Mouse (Mus musculus) forelimb bud, embryonic 11.5 days (tissue): ENCODE measurements around the gene Apol7a.

Experiments
- DNase-seq: peaks from one replicate; pipeline ENCODE4 v3.0.0-alpha.2; 2012; ENCODE audit warnings: low read depth, low spot score

Gene Apol7a

DNA sequence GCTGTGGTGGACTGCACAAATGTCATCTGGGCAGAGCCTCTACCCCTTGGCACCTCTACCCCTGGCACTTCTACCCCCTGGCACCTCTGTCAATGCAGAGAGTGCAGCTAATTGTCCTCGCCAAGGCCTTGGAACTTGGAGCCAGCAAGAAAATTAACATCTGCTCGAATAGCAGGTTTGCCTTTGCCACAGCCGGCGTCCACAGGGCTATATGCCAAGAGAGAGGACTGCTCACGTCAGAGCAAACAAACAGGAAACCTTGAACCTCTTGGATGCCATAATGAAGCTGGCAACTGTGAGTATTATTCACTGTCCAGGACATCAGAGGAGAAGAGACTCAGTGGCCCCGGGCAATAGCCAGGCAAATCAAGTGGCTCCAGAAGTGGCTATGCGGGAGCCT, 22.0 kb downstream of the Apol7a start:
- no peak for DNase-seq

DNA sequence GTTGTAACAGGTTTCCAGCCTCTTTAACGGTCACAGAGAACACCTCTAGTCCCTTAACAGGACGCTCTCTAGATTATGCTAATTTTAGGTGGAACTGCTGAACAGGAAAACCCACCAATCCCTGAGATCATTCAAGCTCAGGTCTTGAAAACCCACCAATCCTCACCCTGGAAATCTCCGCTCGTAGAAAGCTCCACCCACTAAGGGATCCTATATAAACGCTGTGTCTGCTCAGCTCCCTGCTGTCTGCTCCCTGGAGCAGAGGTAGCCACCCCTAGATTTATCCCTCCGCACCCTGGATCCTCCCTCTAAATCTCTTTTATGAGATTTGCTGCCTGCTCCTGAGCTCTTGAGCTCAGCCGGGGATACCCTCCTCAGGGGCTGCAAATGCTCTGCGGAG, 28.3 kb downstream of the Apol7a start:
- DNase-seq, result no peak

DNA sequence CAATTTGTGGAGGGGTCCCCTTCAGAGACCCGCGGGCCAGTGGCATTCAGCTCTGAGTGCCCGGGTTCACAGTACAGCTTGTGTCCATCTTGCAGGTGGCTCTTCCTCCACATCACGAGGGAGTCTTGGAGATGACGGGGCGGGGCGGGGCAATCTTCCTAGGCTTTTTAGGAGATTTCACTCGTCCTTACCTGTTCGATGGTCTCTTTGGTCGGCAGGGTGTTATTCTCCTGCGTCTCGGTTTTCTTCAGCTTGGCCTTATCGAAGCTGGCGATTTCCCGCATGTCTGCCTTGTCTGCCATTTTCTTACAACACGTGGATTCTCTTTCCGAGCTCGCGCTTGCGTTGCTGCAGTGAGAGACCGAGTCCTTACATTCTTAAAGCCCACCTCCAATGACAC, 28.9 kb downstream of the Apol7a start:
- DNase-seq, result no peak

DNA sequence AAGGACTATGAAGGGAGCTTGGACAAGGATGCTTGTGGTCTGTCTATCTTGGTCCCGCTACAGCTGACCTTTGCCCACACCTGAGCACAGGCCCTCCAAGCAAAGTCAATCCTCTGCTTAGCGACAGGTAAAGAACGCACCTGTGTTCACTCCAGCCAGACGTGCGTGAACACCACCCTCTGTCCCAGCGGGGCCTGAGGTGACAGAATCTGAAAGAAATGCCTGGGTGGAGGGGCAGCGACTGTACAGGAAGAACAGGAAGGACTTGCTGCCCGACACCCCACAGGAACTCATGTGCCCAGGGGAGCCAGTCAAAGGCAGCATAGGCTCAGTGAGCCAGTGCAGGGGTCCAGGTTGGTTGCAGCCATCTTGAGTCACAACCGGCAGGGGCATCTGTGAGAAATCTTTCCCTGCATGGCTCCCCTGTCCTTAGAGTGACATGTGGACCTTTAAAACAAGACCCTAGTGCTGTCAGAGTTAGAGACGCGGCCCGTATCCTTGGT, 30.0 kb downstream of the Apol7a start:
- DNase-seq, result no peak

DNA sequence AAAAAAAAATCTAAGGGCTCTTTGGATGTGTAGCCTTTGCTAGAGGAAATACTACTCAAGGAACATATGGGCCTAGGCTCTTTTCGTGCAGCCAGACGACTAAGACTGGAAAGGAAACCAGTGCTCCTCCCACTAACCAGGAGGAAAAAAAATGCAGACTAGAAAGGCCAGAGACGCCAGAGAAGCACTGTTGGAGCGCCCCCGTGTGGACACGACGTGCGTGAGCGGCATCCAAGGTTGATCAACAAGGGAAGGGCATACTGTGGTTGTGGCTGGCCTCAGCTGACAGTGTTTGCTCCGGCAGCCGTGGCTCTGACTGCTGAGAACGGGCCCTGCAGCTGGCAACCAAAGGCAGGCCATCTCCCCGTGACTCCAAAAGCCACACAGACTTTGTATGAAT, 30.8 kb downstream of the Apol7a start:
- peak; percentile 95 for DNase-seq

DNA sequence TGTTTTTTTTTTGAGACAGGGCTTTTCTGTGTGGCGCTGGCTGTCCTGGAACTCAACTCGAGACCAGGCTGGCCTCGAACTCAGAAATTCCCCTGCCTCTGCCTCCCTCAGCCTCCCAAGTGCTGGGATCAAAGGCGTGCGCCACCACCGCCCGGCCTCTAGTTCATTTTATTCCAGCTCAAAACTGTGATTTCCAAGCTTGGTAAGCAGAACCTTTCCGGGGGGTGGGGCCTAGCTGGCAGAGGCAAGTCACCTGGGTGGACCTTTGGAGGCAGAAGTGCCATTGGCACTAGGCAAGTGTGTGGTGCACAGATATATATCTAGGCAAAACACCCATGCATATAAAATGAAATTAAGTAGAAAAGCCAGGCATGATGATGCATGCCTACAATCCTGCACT, 31.4 kb downstream of the Apol7a start:
- DNase-seq, result peak; percentile 46

DNA sequence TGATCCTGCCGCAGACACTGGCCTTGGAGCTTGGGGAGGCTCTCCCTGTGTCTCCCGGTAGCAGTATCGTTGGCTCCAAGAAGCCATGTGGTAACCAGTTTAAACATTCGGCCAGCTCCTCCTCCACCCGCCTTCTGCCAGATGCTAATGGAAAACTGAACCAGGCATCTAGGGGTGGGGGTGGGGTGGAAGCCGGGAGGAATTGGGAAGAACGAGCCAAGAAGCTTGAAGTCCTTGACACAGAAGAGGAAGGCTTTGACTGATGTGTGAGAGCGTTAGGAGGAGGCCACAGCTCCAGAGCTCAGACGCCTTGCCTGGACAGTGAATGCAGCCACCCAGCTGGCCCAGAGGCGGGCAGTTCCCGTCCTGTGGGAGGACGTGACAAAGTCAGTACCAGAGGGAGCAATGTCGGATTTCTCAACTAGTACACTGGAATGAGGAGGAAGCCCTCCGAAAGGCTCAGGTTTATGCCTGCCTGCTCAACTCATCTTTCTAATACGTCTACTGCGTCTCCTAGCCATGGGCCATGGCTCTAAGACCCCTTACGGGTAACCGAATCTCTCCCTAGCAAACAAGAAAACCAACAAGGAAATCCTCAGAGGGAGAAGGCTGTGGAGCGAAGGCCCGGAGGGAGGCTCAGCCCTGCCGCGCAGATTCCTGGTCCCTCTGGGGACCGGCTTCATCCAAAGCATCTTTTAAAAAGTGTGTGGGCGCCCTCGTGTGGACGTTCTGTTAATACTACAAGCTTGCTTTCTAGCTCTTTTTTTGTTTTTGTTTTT, 32.0 kb downstream of the Apol7a start:
- peak; percentile 91 for DNase-seq

DNA sequence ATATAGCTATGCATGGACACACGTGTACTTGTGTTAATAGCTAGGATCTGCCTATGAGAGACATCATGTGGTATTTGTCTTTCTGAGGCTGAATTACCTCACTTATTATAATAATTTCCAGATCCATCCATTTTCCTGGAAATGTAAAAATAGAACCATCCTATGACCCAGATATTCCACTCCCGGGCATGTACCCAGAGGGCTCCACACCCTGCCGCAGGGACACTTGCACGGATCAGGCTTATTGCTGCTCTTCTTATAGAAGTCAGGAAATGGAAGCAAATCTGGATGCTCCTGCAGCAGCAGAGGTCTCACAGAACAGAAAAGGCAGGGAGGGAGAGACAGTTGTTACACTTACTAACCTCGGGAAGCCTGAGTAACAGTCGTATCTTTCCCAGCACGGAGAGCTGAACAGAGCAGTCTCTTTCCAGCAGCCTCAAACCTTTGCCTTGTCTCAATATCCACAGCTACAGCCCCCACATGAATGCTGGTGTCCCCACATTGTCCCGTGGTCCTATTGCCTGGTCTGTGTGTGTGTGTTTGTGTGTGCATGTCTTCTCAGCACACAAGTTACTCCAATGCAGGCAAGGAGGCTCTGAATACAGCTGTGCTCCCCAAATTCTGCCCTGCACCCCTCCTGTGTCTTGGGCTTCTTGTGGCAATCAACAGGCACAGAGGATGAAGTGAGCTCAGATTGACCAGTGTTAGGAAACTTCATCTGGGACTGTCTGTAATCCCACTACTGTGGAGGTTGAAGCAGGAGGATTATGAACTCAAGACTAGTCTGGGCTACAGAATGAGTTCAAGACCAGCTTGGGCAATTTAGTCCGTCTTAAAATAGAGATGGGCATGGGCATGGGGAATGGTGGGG, 33.0 kb downstream of the Apol7a start:
- no peak for DNase-seq

DNA sequence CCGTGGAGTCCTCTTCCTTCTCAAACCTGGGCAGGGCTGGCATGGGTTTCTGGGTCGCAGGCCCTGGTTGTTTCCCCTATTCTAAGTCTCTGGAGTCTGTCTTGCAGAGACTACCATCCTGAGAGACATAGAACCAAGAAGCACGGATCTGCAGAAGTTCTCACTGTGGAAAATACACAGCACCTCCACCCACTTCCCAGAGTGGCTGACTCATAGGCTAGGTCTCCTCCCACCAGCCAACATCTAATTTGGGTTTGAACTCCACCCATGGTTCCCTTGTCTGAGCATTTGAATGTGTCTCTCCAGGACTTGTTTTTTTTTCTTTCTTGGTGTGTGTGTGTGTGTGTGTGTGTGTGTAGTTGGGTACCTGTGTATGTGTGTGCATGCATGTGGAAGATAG, 34.9 kb downstream of the Apol7a start:
- DNase-seq, result no peak

DNA sequence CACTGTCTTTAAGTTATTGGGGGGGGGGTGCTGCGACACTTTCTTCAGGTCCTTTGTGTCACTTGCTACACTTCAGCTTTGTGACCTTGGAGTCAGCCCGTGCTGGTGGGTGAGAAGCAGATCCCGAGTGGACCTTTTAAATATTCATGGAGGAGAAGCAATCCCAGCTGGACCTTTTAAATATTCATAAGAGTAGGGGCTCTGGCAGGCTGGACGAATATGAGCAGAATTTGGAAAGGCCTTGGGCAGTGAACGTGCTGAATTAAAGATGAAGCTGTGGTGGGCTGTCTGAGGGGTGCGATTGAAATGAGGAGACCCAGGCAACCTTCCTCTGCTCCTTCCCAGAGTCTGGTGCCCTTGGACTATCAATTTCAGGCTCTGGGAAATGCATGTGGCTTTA, 35.3 kb downstream of the Apol7a start:
- no peak for DNase-seq

DNA sequence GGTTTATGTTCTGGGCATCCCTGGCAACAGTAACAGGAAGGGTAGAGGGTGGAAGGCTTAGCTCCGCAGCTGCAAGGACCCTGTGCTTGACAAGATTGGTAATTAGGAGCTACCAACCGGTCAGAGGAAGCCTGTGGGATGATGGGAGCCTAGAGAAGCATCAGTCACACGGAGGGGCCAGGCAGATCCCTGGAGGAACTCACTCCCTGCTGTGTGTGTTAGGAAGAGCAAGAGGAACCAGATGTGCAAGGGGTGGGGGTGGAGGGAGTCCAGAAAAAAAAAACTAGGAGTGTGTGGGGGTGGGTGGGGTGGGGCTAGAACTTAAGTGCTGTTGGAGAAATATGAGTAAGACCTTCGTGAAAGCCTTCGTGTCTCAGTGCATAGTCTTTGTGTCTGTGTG, 36.0 kb downstream of the Apol7a start:
- DNase-seq, result no peak

DNA sequence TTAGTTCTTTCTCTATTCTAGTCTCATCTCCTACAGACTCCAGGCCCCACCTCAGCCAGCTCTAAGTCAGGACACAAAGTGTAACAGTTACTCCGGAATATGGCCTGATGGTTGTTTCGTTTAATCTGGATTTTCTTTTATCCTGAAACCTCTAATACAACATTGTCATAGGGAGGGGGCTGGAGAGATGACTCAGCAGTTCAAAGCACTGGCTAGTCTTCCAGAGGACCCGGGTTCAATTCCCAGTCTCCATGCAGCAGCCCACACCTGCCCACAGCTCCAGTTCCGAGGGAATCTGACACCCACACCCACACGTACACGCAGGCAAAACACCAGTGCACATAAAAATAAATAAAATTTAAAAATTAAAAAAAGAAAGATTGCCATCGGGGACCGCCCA, 39.0 kb downstream of the Apol7a start:
- DNase-seq, result no peak

DNA sequence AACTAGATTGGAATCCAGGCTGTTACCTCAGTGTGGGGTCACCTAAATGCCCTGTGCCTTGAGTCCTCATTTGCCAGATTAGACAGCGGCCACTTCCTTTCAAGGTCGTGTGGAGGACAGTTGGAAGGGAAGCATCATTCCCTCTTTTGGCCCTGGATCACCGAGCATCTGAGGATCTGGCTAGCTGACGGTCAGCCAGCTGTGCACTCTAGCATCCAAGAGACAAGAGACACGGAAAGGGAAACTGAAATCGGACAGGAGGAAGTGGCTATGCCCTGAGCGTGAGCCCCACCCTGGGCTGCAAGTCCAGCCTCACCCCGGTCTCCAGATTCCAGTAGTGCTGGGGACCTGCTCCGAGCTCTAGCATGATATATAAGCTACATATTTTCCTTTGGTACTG, 39.4 kb downstream of the Apol7a start:
- DNase-seq, result no peak

DNA sequence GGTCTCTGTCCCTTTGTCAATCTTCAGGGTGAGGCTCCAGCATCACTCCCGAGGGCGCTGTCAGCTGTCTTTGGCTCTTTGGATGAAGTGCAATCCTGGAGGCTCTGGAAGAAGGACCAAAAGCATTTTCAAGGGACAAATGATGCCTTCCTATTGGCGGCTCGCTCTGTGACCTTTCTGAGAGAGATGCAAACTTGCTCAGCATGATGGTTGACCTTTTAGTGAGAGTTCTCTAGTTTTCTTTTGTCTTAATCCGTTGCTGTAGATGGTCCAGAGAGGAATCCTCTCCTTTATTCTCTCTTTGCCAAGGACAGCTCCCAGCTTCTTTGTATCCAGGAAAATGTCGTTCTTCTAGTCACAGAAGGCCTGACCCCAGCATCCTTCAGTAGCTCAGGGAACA, 39.8 kb downstream of the Apol7a start:
- DNase-seq, result no peak

DNA sequence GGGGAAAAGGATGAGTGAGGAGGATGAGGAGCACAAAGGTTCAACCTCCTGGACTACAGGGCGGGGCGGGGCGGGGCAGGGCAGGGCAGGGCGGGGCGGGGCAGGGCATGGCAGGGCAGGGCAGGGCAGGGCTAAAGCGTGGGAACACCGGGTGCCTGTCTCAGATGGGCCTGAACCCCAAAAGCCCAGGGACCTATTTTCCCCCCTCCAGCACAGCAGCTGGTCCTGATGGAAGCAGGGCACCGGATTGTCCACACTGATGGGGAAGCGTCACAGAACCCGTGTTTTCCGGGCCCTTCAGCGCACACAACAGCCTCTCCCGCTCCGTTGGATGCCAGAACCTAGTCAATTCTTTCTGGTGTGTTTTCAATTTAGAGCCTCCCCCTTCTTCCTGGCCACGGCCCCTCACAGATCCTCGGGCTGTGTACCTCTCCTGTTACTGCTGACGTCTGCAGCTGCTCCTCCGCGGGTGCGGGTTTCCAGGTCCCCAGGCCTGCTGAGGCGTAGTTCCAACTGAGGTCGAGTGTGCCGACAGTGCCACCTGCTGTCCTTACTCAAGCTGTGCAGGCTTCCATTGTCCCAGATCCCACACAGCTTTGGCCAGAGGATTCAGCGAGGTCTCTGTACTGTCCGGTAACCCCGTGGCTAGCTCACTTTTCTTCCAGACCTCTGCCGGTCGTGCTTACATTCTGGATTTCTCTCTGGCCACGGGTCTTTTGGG, 40.4 kb downstream of the Apol7a start:
- DNase-seq, result peak; percentile 96

DNA sequence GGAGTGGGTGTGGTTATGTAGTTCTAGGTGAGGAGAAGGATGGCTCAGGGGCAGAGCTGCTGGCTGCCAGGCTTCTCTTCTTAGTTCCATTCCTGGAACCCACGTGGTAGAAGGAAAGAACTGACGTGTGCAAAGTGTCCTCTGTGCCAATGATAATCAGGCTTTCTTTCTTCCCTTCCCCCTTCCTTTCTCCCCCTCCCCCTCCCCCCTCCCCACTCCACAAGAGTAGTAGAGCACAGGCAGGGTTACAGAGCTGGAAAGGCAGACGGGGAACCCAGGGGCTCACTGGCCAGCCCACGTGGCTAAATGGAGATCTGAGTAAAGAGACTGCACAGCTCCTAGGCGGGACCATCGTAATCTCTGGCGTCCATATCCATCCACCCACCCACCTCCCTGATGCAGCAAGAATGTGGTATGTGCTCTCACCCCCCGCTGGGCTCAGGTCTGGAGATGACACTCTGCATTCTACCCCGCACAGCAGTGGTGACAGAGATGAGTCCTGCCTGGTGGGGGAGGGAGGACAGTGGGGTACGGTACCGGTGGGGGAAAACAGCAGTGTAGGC, 42.6 kb downstream of the Apol7a start:
- no peak for DNase-seq

DNA sequence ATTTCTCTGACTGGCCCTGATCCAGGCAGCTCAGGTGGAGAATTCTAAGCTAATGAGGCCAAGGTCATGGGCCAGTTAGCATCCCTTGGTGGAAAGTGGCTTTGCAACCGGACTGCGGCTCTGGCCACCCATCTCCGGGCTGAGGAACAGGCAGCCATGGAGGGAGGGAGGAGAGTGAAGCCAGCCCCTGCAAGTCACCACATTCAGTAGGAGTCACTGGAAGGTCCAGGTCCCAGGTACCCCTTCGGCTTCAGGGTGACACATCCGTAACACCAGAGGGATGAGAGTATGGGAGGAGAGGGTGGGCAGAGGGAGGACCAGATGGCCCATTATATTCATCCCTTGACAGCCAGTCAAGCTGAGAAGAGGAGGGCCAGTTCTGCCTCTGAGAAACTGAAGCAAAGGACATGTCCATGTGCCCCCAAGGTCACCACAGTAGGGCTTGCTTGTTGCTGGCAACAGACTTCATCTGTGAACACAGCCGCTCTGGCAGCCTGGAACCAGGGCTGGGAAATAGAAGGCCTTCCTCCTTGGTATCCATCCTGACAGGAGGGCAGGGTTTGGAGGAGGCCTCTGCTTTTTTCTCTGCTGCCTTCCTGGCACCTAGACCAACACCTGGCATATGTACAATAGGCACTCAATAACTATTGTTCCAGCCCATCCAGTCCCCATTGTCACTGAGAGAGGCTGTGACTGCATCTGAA, 43.9 kb downstream of the Apol7a start:
- DNase-seq, result no peak

DNA sequence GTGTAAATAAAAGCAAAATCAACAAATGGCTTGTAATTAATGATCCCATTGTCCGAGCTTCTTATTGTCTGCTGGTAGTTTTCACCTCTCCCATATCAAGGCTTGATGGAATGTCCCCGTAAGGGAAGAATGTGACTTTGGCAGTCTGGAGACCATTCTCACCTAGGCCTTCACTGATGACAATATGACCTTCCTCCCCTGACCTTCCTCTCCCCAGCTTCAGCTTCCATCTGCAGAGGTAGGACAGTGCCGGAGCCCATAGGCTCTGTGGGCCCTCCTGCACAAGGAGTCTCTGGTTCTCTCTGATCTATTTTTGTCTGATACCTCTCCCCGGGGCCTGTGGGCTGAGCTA, 44.4 kb downstream of the Apol7a start:
- DNase-seq, result no peak

DNA sequence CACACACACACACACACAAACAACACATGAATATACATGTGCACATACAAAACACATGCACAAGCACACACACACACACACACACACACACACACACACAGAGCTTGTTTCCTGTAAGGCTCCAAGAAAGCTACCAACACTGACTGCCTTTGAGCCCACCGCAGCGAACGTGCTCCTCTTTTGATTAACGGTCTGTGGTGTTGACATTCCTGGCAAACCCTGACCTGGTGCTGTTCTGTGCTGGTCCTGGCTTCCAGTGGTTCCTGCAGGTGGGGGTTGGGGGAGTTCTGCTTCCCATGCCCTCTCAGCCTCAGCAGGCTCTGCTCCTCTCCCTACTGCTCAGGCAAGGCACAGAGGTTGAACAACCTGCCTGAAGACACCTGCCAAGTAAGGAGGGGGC, 45.1 kb downstream of the Apol7a start:
- DNase-seq, result no peak

DNA sequence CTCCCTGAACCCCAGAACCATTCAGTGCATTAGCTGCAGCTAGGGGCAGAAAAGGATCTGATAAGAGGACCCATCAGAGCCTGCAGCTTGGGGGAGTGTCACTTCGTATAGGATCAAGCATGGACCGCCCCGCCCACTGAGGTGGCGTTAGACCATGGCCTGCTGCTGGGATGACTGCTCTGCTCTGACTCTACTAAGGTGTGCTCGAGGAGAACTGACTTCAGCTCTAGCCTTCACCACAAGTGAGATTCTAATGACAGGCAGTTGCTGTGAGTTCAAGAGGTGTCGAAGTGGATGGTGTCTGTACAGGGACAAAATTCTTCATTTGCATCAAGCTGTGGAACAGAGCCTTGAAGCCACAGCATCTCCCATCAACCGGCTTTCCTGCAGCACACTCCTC, 46.0 kb downstream of the Apol7a start:
- DNase-seq, result no peak

DNA sequence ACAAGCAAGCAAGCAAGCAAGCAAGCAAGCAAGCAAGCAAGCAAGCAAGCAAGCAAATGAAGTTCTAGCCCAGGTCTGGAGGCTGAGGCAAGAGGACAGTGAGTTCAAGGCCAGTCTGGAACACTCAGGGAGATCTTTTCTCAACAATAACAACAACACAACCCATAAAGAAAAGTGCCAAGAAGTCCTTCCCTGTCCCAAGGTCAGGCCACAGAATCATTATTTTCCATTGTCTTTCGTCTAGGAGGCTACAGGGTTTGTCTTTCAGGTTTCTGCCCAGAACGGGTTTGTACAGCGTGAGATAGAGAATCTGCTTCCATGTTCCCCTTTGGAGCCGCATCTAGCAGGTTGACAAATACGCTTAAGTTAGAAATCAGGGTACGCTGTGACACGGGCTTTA, 48.8 kb downstream of the Apol7a start:
- DNase-seq, result no peak
